Mouse (Mus musculus): ENCODE data around the gene Copz2. TPM values are rescaled to one million over a fixed set of nuclear protein-coding genes. Genes with fewer than 3 reads are reported as not detected.
"Not testable (repeated sequence)": the region's sequence is repeated elsewhere in the genome, so short reads cannot be mapped to it uniquely, and the experiment has no call there.

Copz2 gene
- total RNA-seq (2021) = 10 to 100 TPM; 71.4 to 77.1 TPM
- long read RNA-seq, experiment 1, transcript Copz2-201 (9 exons, 930 nt) = major isoform, 67 of 81 reads
- long read RNA-seq, experiment 1, partial matches to known transcripts = 4 of 81 reads
- long read RNA-seq, experiment 1, other reads (novel, unspliced or antisense) = 10 of 81 reads
- long read RNA-seq, experiment 2, transcript Copz2-201 (9 exons, 930 nt) = major isoform, 54 of 66 reads
- long read RNA-seq, experiment 2, partial matches to known transcripts = 3 of 66 reads
- long read RNA-seq, experiment 2, other reads (novel, unspliced or antisense) = 9 of 66 reads

DNA sequence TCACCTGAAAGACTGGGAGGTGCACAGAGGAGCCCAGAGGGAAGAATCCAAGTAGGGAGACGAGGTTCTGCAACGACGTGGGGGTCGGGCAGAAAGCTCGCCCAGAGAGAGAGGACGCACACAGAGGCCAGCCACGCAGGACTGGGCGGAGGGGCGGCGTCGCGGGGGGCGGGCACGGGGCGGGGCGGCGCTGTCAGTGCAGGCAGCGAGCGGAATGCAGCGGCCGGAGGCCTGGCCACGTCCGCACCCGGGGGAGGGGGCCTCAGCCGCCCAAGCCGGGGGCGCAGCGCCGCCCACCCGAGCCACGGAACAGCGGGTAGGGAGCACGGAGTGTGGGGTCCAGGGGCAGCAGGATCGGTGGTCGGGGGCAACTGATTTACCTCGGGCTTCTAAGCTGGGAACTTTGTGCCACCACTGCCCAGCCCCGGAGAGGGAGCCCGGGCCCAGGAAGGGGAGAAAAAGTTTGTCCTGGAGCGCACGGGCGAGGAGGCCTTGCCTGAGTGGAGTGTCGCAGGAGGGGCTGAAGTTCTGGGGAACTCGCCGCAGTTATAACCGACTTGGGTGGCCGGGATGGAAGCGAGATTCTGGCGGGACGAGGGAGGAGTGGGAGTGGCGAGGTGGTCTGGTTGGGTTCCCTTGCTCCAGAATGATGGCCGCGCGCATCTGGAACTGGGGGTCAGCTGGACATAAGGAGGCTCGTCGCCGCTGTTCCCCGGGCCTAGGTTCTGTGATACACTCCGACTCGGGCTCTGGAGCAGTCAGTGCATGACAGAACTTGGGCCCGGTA, at the start of gene Copz2:
TSS of gene Copz2 (plus strand) at position 190 of the 787 bp plus-strand sequence.
- peak; percentile 62 to 71 for DNase-seq (ENCODE audit: low spot score in 2 of 2)

DNA sequence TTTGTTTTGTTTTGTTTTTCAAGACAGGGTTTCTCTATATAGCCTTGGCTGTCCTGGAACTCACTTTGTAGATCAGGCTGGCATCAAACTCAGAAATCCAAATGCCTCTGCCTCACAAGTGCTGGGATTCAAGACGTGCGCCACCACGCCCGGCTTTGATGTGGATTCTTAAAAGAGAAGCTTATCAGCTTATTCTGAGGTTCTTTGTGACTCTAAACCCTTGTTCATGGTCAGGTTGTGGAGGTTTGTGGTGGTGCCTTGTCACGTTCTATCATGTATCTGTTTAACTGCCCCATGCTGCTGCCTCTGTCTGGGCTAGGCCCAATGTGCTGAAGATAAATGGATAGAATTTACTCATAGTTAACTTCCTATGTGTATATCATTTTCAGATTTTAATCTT, 44.1 kb upstream of the Copz2 start:
- DNase-seq (ENCODE audit: low spot score in 2 of 2) = no peak

DNA sequence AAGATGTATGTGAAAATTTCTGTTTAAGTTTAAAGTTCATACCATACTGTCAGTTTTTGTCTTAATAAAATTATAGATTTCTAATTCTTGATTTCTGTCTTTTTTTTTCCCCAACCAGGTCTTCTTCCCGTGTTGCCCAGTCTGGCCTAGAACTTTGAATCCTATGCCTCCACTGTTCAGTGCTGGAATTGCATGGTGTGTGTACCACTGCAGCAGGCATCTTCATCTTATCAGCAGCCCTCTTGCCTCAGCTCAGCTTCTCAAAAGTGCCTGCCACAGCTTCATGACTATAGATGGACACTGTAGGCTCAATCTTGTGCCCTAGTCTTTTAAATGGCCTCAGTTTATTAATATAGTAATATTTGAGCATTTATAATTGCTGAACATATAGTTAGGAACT, 41.6 kb upstream of the Copz2 start:
- DNase-seq (ENCODE audit: low spot score in 2 of 2) = no peak

DNA sequence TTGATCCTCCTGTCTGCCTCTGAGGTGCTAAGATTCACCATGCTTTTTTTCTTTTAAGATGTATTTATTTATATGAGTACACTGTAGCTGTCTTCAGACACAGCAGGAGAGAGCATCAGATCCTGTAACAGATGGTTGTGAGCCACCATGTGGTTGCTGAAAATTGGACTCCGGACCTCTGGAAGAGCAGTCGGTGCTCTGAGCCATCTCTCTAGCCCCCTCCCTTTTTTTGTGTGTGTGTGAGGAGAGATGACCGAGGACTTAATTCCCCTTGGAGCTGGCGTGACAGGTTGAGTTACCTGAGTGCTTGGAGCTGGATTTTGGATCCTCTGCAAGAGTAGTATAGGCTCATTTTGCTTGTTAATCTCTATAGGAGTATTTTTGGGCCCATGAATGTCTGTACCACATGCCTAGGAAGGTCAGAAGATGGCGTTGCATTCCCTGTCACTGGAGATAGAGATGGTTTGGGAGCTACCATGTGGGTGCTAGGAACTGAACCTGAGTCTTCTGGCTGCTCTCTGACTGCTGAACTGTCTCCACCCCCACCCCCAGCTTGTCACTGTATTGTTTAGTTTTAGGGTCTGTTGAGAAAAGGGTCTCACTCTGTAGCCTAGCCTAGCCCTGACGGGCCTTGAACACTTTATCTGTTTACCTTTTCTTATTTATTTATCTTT, 40.0 kb upstream of the Copz2 start:
- DNase-seq (ENCODE audit: low spot score in 2 of 2) = no peak

DNA sequence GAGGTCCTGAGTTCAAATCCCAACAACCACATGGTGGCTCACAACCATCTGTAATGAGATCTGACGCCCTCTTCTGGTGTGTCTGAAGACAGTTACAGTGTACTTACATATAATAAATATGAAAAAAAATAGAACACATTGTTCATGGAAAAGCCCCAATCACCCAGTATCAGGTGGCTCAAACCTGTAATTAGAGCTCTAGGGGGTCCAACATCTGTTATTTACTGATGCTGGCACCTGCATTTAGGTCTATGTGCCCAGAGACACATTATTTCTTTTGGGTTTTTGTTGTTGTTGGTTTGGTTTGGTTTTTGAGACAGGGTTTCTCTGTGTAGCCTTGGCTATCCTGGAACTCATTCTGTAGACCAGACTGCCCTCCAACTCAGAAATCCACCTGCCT, 38.5 kb upstream of the Copz2 start:
- not testable (repeated sequence) for DNase-seq (ENCODE audit: low spot score in 2 of 2)

DNA sequence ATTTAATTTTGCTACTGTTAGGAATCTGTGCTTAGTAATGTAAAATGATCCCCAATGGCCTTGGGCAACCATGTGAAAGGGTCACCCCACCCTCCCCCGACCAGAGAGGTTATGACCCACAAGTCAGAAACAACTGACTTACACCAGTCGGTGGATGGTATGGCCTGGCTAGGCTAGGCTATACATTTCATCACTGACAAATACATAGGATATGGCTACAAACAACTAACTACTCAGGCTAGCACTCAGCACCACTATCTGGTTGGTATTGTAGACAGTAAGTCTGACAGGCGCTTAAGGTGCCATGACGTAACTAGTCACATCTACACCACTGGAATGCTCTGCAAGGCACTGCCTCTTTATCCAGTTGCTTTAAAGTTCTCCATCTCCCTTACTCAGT, 36.2 kb upstream of the Copz2 start:
- DNase-seq (ENCODE audit: low spot score in 2 of 2) = no peak

DNA sequence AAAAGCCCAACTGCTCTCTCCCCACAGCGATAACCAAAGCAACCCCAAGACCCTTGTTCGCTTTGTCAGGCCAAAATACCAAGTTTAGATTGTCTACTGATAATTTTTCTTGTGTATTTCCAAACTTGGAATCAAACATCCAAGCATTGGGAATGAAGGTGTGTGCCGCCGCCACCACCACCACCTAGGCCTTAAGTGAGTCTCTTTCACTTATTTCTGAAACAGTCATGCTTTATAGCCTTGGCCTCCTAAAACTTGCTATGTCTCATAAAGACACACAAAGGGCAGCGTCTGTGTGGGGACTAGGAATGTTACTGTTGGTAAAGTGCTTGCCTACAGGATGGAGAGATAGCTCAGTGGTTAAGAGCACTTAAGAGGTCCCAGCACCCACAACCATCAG, 35.8 kb upstream of the Copz2 start:
- no peak for DNase-seq (ENCODE audit: low spot score in 2 of 2)

DNA sequence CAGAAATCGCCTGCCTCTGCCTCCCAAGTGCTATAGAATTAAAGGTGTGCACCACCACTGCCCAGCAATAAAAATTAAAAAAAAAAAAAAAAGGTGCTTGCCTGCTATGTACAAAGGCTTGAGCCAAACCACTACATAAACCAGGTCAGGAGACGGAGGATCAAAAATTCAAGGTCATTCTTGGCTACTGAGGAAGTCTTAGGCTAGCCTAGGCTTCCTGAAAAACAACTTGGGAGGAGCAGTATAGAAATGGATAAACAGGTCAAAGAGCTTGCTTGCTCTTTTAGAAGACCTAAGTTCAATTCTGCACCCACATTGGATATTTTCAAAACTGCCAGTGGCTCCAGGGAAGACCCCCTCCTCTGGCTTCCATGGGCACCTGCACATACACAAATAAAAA, 35.2 kb upstream of the Copz2 start:
- DNase-seq (ENCODE audit: low spot score in 2 of 2) = no peak

DNA sequence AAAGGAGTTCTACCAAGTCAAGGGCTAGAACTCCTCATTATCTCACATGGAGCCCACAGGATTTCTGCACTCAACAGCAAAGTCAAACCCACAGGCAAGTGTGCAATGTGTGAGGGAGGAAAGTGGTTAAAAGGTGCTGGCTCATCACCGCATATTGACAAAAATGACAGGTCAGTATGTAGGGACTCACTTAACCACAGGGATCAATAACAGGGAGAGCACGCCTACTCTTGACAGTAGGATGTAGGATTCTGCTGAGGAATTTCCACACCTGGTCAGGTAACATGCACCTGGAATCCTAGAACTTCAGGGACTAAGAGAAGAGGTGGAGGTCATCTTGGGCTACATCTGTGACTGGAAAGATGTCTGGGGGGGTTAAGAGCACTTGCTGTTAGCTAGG, 33.8 kb upstream of the Copz2 start:
- DNase-seq (ENCODE audit: low spot score in 2 of 2) = no peak

DNA sequence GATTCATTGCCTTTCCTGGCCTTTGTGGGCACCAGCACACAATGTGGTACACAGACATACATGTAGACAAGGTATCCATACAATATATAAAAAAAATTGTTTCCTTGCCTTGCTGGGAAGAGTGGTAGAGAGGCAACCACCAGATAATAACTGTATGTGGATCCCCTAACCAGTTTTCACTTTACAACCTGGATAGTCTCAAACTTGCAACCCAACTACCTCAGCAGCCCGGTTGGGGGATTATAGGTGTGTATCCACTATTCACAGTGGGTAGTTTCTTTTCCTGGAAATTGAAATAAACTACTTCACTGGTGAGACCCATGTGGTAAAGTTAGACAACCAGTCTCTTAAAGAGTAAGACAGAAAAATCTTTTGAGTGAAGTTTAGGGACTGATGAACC, 33.2 kb upstream of the Copz2 start:
- DNase-seq (ENCODE audit: low spot score in 2 of 2) = no peak

DNA sequence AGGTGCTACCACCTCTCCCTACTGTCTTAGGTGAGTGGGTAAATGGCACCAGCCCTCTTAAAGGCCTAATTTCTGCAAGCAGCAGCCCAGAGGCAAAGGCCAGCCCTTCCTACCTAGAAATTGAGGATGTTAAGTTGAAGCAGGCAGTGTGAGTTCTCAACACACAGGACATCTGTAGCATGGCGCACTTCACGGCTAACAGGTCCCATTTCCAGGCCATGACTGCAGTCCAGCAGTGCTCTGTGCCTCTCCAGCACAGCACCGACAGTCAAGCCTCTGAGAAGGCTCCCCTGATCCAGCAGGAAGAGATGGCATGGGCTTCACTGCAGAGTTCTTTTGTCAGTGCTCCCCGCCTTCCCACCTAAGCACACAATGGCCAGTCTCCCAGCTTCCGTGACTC, 32.7 kb upstream of the Copz2 start:
- no peak for DNase-seq (ENCODE audit: low spot score in 2 of 2)

DNA sequence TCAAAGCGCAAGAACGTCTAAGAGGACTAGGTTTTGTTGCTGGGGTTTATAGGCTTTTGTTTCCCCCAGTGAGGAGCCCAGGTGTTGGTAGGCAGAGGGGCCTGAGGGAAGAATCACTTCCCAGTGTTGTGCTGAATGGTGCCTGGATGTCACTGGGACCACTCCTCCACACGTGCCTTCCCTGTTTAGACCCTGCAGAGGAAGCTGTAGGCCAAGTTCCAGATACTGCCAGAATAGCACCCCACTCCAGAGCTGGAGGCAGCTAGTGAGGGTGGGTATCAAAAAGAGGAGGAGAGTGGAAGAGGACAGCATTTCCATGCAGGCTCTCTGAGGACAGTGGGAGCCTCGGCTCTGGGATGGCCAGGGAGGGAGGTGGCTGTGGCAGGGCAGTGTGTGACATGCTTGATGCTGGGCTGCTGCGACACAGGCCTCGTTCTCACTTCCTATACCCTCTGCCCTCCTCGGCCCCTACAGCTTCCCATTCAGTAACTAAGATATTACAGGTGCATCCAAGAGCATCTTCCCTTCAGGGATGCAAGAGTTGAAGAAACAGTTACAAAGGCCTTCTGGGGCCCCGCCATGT, 31.5 kb upstream of the Copz2 start:
- DNase-seq (ENCODE audit: low spot score in 2 of 2) = no peak

DNA sequence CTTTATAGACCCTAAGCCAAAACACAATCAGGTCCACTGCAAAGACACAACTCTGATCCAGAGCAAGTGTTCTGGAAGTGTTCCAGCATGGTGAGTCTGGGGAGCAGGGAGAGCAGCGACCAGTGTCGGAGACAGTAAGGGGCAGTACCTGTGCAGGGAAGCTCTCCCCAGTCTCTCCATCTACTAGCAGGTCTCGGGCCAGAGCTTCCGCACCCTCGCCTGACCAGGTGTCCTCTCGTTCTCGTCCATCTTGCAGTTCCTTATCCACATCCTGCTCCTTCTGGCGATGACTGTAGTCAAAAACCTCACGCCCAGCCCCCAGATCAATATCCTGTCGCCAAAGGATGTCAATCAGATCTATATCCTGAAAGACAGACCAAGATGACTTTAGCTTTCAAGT, 27.7 kb upstream of the Copz2 start:
- DNase-seq (ENCODE audit: low spot score in 2 of 2) = no peak

DNA sequence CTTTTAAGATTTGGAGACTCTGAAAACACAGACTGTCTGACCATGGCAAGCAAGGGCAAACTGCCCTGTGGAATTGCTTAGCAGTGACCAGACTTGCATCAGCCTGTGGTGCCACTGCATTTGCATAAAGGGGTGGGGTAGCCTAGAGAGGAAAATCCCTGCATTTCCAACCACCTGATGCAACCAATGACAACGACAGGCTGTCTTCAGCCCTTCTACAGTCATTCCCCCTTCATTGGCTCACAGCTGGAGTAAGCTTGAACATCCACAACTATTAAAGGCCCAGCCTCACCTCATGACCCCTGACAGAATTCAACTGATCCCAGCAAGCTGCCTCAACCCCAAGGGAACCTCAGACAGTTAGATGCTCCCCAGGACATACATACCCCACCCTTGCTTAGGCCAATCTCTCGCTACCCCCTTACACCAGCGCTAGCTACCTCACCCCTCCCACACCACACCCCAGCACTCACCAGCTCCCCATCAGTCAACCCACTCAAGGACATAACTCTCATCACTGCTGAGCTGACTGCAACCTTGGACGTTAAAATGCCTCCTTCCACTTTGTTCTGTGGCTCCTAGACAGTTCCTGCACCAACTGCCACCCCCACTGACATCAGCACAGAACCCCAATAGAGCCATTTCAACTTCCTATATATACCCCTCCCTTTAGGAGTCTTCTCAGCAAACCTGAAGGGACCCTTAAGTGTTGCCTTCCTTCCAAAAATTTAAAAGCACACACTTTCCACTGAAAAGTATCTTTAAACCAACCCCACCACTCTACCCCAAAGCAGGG, 26.8 kb upstream of the Copz2 start:
- DNase-seq (ENCODE audit: low spot score in 2 of 2) = no peak

DNA sequence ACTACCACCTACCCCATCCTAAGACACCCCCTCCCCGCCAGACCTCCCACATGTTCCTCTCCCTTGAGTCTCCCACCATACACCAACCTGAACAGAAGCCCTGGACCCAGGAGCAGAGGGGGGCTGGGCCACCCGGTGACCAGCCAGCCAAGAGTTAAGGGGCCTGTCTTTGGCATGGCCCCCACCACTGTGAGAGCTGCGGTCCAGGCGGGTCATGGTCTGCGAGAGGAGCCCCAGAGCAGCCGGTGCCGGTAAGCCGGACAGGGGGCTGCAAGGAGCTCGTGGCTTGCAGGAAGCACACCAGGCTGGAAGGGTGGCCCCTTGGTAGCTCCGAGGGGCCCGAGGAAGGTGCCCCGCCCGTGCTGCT, 26.2 kb upstream of the Copz2 start:
- no peak for DNase-seq (ENCODE audit: low spot score in 2 of 2)

DNA sequence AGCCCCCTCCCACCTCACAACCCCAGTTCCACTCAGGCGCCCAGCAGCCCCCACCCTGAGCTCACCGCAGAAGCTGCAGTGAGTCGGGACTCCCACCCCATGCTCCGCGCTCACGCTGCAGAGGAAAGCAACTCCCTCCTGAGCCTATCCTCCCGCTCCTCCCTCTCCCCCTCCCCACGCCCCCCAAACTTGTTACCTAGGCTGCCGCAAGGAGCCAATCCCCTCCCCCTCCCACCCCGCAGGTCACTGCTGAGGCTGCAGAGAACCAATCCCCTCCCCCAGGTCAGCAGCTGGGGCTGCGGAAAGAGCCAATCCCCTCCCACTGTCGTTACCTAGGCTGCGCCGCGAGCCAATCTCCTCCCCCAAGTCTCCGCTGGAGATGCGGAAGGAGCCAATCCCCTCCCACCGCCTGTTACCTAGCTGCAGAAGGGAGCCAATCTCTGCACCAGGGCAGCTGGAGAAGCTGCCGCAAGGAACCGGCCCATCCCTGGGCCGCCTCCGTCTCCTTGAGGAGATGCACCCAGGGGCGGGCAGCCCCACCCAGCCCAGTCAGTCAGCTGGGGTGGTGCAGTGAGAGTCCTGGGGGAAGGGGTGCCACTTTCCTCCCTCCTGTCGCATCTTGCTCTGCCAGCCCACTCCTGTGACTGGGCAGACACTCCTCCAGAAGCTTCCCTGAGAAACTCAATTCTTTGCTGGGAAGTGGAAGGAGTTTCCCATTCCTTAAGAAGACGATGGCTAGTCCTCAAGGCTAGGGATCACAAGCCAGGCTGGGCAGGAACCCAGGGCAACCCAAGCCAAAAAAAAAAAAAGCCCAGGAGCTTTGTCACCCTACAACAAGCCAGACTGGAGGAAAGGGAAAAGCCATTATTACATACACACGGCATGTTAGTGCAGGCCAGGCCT, 25.5 kb upstream of the Copz2 start:
- peak in 1 of 2 experiments; percentile 68 for DNase-seq (ENCODE audit: low spot score in 2 of 2)

DNA sequence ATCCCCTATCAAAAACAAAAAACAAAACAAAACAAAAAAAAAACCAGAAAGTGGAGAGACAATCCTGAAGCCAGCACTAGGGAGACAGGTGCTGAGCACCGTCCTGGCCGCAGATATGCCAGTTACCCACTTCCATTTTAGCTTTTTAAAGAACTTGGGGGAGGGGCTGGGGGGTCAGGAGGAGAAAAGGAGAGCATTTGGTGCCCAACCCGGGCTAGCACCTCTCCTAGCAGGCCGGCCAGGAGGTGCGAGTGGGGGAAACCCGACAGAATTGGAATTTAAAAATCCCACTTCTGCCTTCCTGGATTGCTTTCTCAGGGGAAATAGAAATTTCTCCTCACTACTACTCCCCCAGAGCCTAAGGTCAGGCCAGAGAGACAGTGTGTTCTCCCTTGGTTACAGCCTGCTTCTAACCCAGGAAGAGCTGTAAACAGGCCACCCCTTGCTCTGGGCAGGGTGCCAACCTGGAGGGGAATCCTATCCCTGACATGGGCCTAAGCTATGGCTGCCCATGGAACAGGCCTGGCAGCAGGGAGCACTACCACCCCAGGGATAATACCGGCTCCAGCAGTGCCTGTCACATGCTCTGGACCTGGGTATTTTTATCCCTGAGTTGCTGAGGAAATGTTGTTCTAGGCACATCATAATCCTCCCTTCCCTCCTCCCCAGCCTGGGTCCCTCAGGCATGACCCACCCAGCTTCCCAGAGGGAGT, 24.7 kb upstream of the Copz2 start:
- peak; percentile 47 to 75 for DNase-seq (ENCODE audit: low spot score in 2 of 2)

DNA sequence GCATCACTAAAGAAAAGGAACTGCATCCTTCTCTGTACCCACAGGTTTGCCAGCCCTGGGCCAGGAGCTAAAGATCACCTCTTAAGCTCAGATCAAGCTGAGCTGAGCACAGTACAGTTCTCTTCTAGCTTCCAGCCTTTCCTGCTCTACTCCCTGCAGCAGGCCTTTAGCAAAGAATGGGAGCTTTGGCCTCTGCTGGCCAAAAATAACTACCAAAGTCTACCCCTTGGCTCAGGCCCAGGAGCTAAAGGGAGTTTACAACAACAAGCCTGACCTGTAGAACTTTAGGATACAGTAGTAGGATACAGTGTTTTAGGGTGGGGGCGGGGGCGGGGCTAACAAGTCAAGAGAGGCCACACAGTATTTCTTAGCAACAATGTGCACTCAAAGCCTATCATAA, 23.2 kb upstream of the Copz2 start:
- DNase-seq (ENCODE audit: low spot score in 2 of 2) = no peak

DNA sequence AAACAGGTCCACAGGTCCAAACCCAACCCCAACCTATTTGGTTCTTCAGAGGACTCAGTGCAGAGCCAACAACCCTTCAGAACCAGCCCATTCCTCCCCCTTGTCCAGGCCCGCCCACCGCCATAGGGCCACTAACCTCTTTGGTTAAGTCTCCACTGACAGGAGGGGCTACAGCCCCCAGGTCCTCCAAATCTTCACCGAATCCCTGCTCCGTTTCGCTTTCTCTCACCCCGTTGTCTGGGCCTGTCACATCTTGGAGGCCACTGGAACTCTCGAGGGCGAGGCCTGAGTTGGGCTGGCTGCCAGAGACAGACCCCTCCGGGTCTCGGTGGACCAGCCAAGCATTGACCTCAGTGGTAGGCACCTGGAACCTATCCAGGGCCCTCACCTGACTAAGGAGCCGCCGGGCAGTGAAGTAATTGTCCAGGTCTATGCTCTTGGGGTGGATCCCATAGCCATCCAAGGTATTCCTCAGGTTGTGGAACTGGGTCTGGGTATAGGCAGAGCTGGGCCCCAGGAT, 22.5 kb upstream of the Copz2 start:
- no peak for DNase-seq (ENCODE audit: low spot score in 2 of 2)
